Mouse (Mus musculus): ENCODE results near the gene Pak1ip1.
"Not testable (repeated sequence)": the region's sequence is repeated elsewhere in the genome, so short reads cannot be mapped to it uniquely, and the experiment has no call there.

Pak1ip1 gene

DNA sequence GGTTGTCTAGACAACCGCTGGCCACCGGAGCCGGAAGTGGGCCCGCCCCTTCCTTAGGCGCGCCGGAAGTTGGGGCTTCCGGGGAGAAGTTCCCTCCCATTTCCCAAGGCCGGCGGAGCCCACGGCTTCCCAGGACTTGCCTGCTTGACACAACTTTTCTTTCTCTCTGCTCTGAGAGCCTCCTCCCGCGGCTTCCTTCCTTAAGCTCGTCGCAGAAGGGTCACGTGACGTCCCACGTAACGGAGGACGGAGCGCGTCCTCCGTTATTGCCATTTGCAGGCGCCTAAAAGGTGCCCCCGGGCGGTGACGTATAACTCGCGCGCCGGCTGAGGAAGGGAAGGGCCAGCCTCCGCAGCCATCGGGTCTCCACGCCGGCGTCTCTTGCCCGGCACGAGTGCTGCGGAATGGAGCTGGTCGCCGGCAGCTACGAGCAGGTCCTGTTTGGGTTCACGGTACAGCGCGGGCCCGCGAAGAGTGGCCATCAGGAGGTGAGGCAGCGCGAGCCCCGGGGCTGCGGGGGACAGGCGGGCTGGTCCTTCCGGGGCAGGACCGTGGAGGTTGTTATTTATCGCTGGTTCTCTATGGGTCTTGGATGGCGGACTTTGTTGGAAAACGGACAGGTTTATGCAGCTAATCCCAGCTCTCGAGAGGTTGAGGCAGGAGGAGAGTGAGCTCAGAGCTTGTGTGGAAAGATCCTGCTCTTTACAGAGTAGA lies at the start of gene Pak1ip1:
Gene Pak1ip1, plus strand, starts transcription at position 98 of the 714 bp plus-strand sequence.
- DNase-seq (ENCODE audit: low read depth), result peak; percentile 96

DNA sequence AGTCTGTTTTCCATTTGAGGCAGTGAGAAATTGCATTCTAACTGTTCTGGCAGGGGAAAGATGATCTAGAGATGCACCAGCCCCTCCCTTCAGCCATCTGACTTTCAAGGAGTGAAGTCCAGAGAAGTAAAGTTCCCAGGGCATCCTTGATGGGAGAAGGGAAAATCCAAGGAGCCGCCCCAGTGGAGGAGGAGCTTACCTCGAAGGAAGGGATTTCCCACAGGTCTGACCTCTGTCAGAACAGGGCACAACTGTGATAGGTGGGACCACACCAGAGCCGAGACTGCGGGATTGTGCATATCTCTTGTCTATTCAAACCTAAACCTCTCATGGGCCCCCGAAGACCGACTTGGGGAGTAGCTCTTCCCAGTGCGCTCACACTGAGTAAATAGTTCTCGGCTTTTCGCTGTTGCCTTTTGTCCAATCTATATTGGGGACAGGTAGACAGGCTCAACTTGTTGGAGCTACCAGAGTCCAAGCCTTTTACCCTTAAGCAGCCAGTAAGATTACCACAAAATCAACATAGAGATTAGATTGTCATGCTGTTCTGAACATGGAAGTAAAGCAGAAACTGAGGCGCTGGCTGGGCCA lies 49.3 kb upstream of the Pak1ip1 start:
- DNase-seq (ENCODE audit: low read depth), result no peak

DNA sequence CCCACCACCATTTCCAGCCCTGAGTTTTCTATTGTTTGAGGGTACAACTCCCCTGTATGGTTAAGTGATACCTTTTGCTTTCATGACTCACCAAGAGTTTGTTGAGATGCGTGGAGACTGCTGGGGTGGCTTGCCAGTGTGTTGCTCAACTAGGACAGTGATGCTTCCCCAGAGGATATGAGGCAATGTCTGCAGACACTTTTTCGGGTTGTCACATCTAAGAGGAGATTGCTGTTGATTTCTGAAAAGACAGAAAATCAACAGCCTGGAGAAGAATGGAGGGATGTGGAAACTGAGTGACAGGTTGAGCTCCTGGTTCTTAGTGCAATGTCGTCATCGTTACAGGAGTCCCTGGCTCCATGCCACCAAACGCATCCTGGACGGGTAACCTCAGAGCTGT lies 47.6 kb upstream of the Pak1ip1 start:
- DNase-seq (ENCODE audit: low read depth), result no peak

DNA sequence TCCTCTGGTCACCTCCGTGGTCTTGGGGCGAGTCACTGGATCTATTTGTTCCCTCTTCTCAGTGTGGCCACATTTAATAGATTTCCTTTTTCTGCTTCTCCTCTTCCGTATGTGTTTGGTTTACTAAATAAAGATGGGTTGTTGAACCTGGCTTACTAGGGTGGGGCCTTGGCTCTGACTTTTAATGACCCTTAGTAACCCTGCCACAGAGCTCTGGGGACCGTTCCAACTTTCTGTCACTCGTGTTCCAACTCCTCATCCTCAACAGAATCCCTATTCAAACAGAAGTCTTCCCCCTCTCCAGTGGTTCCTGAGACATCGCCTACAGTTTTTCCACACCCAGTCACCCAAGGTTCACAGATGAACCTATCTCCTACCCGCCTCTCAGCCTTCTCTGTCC lies 45.0 kb upstream of the Pak1ip1 start:
- no peak for DNase-seq (ENCODE audit: low read depth)

DNA sequence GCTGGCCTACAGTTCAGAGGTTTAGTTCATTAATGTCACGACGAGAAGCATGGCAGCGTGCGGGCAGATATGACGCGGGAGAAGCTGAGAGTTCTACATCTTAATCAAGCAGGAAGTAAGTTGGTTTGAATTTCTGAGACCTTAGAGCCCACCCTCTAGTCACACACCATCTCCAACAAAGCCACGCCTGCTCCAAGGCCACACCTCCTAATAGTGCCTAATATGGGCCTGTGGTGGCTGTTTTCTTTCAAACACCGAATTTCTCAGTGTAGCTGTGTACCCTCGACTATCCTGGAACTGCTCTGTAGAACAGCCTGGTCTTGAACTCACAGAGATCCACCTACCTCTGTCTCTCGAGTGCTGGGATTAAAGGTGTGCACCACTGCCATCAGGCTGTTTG lies 33.2 kb upstream of the Pak1ip1 start:
- DNase-seq (ENCODE audit: low read depth), result no peak

DNA sequence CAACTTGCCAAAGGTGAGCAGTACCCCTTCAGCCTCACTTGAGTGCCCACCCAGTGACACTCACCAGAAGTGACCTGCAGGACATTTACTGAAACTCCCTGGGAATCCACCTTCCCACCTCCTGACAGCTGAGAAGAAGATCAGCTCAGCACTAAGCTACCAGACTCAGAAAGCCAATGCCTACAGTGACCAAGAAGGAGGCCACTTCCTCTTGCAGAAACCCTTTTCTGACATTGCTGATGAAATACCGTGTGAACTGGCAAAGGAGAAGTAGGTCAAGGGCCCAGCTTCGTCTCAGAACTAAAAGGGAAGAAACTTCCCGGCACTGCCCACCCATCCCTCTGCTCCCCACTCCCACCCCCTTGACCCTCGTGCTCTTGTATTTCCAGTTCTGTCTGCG lies 32.3 kb upstream of the Pak1ip1 start:
- no peak for DNase-seq (ENCODE audit: low read depth)

DNA sequence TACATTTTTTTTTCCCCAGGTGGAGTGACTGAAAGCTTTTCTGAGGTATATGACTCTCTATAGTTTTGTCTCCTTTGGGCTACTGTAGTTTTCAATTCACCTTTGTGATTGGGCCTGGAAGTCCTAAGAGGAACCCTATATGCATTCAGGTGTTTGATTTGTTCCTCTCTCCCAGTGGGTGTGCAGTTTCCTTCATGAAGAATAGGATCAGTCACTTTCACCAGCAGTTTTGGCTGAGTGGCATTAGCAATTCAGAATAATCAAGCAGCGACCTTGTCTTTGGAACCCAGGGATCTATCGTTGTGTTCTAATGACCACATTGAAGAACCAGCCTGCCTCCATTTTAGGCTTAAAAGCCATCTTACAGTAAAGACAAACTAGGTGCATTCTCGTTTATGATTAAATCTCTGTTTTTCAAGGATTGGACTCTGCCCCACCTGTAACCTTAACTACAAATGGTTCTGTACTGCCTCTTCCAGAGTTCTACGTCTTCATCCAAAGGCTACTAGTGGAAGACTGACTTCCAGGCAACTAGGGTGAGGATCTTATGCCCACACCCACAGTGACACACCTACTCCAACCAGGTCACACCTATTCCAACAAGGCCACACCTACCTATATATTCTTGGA lies 30.9 kb upstream of the Pak1ip1 start:
- no peak for DNase-seq (ENCODE audit: low read depth)

DNA sequence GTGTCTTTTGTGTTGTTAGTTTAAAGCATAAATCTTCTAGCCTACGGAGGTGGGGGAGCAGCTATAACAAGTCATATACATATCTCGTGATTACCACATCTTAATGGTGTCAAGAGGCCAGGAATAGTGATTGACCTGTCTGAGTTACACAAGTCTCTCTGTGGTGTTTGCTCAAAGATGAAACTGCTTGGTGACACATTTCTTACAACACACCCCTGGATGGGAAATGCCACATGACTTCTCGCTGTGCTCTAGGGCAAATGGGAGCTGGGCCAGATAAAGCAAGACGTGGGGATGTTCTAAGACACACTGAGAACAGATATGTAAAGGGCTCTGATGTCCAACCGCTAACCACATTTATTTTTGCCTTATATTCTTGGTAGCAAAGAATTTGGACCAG lies 29.6 kb upstream of the Pak1ip1 start:
- DNase-seq (ENCODE audit: low read depth), result no peak

DNA sequence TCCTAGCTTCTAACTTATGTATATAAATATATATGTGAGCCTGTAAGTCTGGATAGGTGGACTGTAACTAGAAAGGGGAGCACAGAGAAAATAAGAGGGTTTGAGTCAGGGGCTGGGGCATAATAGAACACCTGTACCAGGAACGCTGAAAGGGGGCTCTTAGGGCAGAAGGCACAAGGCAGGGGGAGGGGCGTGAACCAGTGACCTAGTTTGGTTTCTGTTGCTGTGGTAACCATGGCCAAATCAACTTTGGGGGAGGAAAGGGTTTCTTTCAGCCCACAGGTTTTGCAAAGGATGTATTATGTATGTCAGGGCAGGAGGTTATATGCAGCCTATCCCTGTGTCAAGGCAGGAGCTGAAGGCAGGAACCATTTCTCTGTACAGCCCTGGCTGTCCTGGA lies 29.0 kb upstream of the Pak1ip1 start:
- no peak for DNase-seq (ENCODE audit: low read depth)

DNA sequence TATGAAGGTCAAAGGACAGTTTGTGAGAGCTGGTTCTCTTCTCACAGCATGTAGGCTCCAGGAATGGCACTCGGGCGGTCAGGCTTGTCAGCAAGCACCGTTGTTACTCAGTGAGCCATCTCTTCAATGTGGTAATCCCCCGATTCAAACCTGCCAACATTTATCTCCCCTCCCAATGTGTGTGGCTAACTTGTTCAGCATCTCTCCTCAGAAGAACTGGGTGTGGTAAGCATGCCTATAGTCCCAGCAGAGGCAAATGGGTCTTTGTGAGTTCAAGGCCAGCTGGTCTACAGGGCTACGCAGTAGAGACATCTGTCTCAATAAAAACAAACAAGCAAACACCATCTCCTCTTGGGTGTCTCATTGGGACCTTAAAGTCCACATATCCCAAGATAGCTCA lies 27.8 kb upstream of the Pak1ip1 start:
- no peak for DNase-seq (ENCODE audit: low read depth)

DNA sequence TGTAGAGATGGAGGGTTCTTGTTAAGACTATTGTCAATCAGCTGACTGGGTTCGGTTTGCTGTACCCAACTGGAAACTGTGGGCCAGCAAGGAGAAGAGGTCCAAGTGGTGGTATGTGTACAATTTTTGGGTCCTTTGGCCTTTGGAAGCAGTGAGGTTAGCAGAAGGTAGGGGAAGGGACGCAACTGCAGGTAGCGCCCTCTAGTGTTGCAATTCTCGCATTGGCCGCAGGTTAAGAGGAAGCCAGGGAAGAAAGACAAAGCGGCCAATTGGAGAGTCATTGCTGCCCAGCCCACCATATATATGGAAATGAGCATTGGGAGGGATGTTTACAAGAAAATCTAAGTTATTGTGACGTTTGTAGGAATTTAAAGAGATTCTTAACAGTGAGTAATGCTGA lies 23.2 kb upstream of the Pak1ip1 start:
- peak; percentile 59 for DNase-seq (ENCODE audit: low read depth)

DNA sequence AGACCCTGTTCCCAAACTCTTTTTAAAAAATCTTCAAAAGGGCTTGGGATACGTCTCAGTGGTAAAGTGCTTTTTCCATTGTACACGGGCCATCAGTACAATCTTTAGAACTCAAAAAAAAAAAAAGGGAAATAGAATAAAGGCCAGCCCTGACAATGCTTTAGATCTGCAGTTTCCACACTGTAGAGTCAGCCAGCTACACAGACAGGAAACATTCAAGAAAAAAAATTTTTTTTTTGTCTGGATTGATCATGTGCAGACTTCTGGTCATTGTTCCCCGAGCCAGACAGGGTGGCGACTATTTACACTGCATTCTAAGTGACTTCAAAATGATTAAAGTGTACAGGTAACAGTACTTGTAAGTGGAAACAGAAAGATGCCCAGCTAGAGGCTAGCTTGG lies 22.2 kb upstream of the Pak1ip1 start:
- DNase-seq (ENCODE audit: low read depth), result no peak

DNA sequence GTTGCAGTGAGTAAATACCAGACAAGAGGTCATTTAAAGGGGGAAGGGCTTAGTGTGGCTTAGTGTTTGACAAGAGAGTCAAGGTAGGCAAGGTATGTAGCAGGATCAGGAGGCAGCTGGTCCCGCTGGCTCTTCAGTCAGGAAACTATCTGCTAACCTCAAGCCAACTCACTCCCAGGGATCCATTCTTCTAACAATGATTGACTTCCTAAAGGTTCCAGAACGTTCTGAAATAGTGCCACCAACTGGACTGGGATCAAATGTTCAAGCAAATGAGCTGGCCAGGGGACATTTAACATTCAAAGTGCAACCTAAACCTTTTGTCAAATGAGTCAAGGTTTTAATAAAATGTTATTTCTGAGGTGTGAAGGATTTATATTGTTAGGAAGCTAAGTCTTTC lies 21.5 kb upstream of the Pak1ip1 start:
- no peak for DNase-seq (ENCODE audit: low read depth)

DNA sequence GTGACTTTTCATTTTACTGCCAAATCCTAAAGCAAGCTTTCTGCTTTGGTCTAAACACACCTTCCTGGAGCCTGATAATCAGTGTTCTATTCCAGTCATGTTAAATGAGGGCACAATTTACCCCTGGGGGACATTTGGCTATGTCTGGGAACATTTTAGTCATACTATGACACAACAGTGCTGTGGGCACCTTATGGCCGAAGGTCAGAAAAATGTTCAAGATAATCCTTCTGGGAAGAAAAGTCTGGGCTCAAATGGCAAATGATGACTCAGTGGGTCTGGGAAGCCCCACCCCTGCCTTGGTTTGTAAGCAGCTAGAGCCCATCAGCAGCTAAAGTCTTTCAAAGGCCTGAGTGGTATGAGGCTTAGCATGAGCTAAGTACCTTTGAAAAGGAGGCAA lies 18.1 kb upstream of the Pak1ip1 start:
- DNase-seq (ENCODE audit: low read depth), result no peak

DNA sequence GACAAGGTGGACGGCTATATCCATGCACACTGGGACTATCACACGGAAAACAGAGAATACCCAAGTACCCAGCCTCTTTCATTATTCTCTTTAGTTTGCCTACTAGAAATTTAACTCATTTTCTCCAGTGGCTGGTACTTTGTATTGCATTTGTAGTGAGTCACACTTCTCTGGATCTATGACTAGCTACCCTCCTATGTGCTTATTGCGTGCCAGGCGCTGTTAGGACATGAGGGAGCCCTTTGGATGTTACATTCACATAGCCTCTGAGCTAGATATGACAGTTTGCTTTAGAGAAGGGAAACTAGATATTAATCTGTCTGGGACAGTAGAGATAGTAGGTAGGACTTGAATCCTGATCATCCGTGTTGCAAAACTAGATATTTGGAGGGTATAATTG lies 14.7 kb upstream of the Pak1ip1 start:
- no peak for DNase-seq (ENCODE audit: low read depth)

DNA sequence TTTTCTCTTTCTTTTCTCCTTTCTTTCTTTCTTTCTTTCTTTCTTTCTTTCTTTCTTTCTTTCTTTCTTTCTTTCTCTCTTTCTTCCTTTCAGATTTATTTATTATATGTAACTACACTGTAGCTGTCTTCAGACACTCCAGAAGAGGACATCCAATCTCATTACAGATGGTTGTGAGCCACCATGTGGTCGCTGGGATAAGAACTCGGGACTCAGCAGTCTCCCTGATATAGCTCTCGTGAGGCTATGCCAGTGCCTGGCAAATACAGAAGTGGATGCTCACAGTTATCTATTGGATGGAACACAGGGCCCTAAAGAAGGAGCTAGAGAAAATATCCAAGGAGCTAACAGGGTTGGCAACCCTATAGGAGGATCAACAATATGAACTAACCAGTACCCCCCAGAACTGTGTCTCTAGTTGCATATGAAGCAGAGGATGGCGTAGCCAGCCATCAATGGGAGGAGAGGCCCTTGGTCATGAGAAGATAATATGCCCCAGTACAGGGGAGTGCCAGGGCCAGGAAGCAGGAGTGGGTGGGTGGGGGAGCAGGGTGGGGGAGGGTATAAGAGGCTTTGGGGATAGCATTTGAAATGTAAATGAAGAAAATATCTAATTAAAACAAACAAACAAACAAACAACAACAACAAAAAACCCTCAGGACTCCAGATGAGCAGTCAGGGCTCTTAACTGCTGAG lies 13.1 kb upstream of the Pak1ip1 start:
- DNase-seq (ENCODE audit: low read depth), result not testable (repeated sequence)

DNA sequence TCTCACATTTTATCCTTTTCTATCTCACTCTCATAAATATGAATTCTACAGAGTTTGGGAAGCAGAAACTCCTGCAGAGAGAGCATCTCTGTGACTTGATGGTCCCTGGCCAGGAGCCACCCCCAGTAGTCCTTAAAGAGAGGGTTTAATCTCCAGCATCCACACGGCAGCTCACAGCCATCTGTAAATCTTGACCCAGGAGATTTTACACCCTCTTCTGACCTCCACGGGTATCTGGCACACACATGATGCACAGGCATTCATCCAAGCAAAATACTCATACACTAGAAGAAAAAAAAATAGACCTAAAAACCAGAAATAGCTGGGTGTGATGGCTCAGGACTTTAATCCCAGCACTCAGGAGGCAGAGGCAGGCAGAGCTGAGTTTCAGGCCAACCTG lies 12.4 kb upstream of the Pak1ip1 start:
- no peak for DNase-seq (ENCODE audit: low read depth)

DNA sequence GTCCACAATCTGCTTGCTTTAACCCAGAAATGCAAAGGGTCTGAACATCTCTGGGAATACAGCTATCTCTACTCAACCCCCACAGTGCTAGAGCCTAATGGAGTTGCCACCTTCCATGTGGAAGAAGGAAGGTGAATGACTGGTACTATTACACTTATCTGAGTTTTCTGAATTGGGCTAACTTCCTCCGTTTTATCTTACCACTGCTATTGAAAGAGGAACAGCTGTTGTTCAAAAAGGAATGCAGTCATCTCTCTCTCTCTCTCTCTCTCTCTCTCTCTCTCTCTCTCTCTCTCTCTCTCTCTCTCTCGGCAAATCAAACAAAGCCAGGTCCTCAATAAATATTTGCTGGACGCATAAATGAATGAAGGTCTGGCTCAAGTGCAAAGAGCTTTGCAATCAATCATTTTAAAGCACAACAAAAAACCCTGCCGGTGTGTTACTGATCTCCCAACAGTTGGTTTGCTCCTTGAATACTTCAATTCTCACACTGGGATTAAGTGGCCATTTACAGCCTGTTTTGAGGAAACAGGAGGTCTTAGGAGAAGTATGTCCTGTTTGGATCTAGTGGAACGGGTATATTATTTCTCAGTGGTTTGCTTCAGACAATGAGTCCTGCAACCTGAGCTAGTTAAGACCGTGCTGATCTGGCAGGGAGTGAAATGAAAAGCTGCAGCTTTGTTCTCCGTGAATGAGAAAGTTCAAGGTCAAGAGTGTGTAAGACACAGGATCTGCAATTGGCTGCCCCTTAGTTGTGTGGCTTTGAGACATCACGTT lies 6.1 kb upstream of the Pak1ip1 start:
- no peak for DNase-seq (ENCODE audit: low read depth)

DNA sequence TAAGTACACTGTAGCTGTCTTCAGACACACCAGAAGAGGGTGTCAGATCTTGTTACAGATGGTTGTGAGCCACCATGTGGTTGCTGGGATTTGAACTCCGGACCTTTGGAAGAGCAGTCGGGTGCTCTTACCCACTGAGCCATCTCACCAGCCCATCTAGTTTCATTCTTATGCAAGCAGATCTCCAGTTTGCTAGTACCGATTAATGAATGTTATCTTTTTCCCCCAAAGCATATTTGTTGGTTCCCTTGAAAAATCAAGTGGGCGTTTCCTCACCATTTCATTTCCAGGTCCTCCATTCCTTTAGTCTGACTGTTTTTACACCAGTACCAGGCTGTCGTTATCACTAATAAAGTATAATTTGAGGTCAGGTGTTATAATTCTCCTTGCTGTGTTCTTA lies 2.3 kb upstream of the Pak1ip1 start:
- DNase-seq (ENCODE audit: low read depth), result not testable (repeated sequence)

DNA sequence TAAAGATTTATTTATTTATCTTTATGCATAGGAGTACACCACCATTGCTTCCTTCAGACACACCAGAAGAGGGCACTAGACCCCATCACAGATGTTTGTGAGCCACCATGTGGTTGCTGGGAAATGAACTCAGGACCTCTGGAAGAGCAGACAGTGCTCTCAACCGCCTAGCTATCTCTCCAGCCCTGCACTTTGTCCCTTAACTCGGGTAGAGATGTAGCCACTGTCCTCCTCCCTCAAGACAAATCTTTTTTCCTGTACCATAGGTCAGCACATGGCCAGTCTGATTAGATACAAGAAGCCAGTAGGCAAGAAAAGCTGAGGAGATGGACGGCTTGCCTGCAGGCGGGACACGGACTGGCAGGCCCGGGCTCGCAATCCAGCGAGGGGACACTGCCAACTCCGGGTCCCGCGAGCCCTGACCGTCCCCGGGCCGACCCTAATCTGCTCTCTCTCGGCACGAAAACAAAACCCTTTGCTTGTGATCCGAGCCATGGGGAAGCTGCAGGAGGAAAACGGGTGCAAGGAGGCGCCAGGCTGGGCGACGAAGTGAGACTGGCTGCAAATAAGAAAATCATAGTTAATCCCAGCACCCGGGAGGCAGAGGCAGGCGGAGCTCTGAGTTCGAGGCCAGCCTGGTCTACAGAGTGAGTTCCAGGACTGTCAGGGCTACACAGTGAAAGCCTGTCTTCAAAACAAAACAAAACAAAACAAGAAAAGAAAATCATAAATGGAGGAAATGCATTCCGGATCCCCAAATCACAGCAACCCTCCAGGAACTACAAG lies 490 bp upstream of the Pak1ip1 start:
- DNase-seq (ENCODE audit: low read depth), result no peak

DNA sequence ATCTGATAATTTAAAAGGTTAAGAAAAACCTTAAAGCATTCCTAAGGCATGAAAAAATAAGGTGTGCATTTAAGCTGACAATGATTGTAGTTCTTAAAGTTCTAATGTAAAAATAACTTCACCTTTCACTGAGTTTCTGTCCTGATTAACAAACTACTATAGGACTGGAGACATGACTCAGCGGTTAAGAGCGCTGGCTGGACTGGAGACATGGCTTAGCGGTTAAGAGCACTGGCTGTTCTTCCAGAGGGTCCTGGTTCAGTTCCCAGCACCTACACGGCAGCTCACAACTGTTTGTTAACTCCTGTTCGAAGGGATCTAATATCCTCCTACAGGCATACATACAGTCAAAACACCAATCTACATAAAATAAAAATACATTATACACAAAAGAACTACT lies 1.2 kb downstream of the Pak1ip1 start:
- no peak for DNase-seq (ENCODE audit: low read depth)

DNA sequence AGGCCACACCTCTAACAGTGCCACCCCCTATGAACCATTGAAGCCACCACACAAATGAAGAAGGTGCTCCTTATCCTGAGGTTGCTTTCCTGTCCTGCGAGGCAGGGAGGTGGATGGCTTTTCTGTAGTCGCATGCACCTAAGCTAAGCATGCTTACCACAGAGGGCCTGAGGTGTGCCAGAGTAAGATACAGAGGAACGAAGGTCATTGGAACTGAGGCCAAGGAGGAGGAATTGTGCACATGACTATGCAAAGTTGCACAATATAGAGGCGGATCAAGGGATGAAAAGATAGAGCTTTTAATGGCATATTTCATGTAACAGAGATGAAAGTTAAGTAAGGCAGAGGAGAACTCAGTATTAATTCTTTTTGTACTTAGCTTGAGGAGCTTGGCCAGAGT lies 5.4 kb downstream of the Pak1ip1 start:
- DNase-seq (ENCODE audit: low read depth), result no peak
